Mouse (Mus musculus) kidney, adult 2 months (tissue): ENCODE measurements around the gene Elmo1. TPM values are rescaled to one million over a fixed set of nuclear protein-coding genes. Genes with fewer than 3 reads are reported as not detected.

Experiments
- DNase-seq: peaks from one replicate; pipeline ENCODE4 v3.0.0; 2021
- H3K27ac ChIP-seq: fragments of 200-500 bp; 2 replicates; pipeline ENCODE4 v1.5.1; 2012; ENCODE audit warnings: low read depth, low read length, control low read depth, inconsistent platforms; ENCODE audit not compliant: insufficient read depth
- H3K27me3 ChIP-seq: fragments of 200-500 bp; replicated peaks from 2 replicates; pipeline ENCODE4 v1.6.1; 2012; ENCODE audit warnings: mild to moderate bottlenecking, moderate library complexity, low read length, inconsistent platforms; ENCODE audit not compliant: control insufficient read depth, insufficient read depth
- H3K36me3 ChIP-seq: fragments of 200-500 bp; 2 replicates; pipeline ENCODE4 v1.6.1; 2012; ENCODE audit warnings: mild to moderate bottlenecking, moderate library complexity, low read length, inconsistent platforms; ENCODE audit not compliant: control insufficient read depth, insufficient read depth
- H3K4me1 ChIP-seq: fragments of 200-500 bp; 2 replicates; pipeline ENCODE4 v1.6.1; 2011; ENCODE audit warnings: low read length; ENCODE audit not compliant: control insufficient read depth, insufficient read depth
- H3K4me3 ChIP-seq: fragments of 200-500 bp; 2 replicates; pipeline ENCODE4 v1.5.1; 2011; ENCODE audit warnings: mild to moderate bottlenecking, low read depth, low read length, control low read depth; ENCODE audit not compliant: insufficient read depth
- CTCF ChIP-seq: fragments of 200-500 bp; conservative IDR thresholded peaks from 2 replicates; pipeline ENCODE4 v1.5.1; 2011; ENCODE audit warnings: low read depth, mild to moderate bottlenecking, control low read depth, low read length, moderate library complexity, mixed read lengths; ENCODE audit not compliant: insufficient read depth, insufficient read length
- POLR2A ChIP-seq: fragments of 200-500 bp; IDR thresholded peaks from one replicate; pipeline ENCODE4 v1.6.1; 2011; ENCODE audit warnings: low read depth, low read length, control low read depth
- WGBS: fragments of 180-500 bp; shearing (Covaris S2); methylation state at CpG from one replicate; pipeline ENCODE4 v1.1.7; 2018; 5-methylcytosine and 5-hydroxymethylcytosine counted together
- polyA plus RNA-seq: library from polyadenylated mRNA; depleted of rRNA; stranded (reverse); fragments of >200 nt; gene quantifications from 2 replicates; pipeline ENCODE4 v1.2.3, GENCODE M21; 2012

The Elmo1 gene
- polyA plus RNA-seq, 1 experiment: 4.5 TPM

- Histone ChIP-seq H3K4me1 (no peaks in the 10 kb centered on the region), H3K27me3 (no peaks in the 10 kb centered on the region), H3K4me3 (no peak overlapping the region), H3K36me3 (no peaks in the 10 kb centered on the region), H3K27ac (no peak overlapping the region)
- no peak for TF ChIP-seq CTCF
- no peak for TF ChIP-seq POLR2A
- 71% methylated on average over 4 of the region's 4 CpGs for WGBS
- DNase-seq: no peak
These were observed 281.9 kb downstream of the Elmo1 start for GRCm38 (mm10) chr13:20372335-20372734.

GRCm38 (mm10) chr13:20378869-20379268 lies 288.5 kb downstream of the Elmo1 start:
- Histone ChIP-seq H3K27me3 (no peaks in the 10 kb centered on the region), H3K36me3 (no peaks in the 10 kb centered on the region), H3K27ac (no peak overlapping the region), H3K4me1 (no peaks in the 10 kb centered on the region), H3K4me3 (no peak overlapping the region)
- no peak for TF ChIP-seq POLR2A
- no peak for TF ChIP-seq CTCF
- 84% methylated on average over 8 of the region's 8 CpGs for WGBS
- DNase-seq: no peak

- TF ChIP-seq POLR2A: no peak
- TF ChIP-seq CTCF: no peak
These were observed 293.5 kb downstream of the Elmo1 start for GRCm38 (mm10) chr13:20383875-20384274.

GRCm38 (mm10) chr13:20384846-20385245 lies 294.4 kb downstream of the Elmo1 start:
- H3K27ac ChIP-seq: no peak overlapping the region
- no peaks in the 10 kb centered on the region for H3K4me1 ChIP-seq
- H3K4me3 ChIP-seq: no peak overlapping the region
- H3K36me3 ChIP-seq: no peaks in the 10 kb centered on the region
- WGBS: 95% methylated on average over 2 of the region's 2 CpGs
- TF ChIP-seq POLR2A: no peak
- no peak for TF ChIP-seq CTCF
- no peaks in the 10 kb centered on the region for H3K27me3 ChIP-seq
- no peak for DNase-seq

More at GRCm38 (mm10) chr13:20383875-20384274, 293.5 kb downstream of the Elmo1 start:
- Histone ChIP-seq H3K4me1 (no peaks in the 10 kb centered on the region), H3K27me3 (no peaks in the 10 kb centered on the region), H3K36me3 (no peaks in the 10 kb centered on the region), H3K4me3 (no peak overlapping the region), H3K27ac (no peak overlapping the region)
- no peak for DNase-seq
- 84% methylated on average over 1 of the region's 1 CpGs for WGBS

- no peak overlapping the region for H3K4me3 ChIP-seq
- no peaks in the 10 kb centered on the region for H3K4me1 ChIP-seq
- TF ChIP-seq POLR2A (no peak), CTCF (no peak)
- H3K27ac ChIP-seq: no peak overlapping the region
- H3K27me3 ChIP-seq: no peaks in the 10 kb centered on the region
- H3K36me3 ChIP-seq: no peaks in the 10 kb centered on the region
- DNase-seq: no peak
- 89% methylated on average over 2 of the region's 2 CpGs for WGBS
These were observed 295.0 kb downstream of the Elmo1 start for GRCm38 (mm10) chr13:20385423-20385822.

- DNase-seq: peak; percentile 28
- Histone ChIP-seq H3K4me1 (no peaks in the 10 kb centered on the region), H3K27ac (0 out of 2 replicates have a peak overlapping the region, but pooled peaks have one; percentile 30), H3K27me3 (no peaks in the 10 kb centered on the region), H3K36me3 (no peaks in the 10 kb centered on the region), H3K4me3 (no peak overlapping the region)
- no peak for TF ChIP-seq CTCF
- TF ChIP-seq POLR2A: no peak
- 63% methylated on average over 4 of the region's 4 CpGs for WGBS
These were observed 296.2 kb downstream of the Elmo1 start for GRCm38 (mm10) chr13:20386462-20387141.

- Histone ChIP-seq H3K27ac (no peak overlapping the region), H3K4me1 (no peaks in the 10 kb centered on the region), H3K27me3 (no peaks in the 10 kb centered on the region), H3K36me3 (no peaks in the 10 kb centered on the region), H3K4me3 (no peak overlapping the region)
- TF ChIP-seq CTCF (no peak), POLR2A (no peak)
- no peak for DNase-seq
- WGBS: 63% methylated on average over 3 of the region's 3 CpGs
These were observed 302.6 kb downstream of the Elmo1 start for GRCm38 (mm10) chr13:20392824-20393598.
